Mouse (Mus musculus): ENCODE measurements around the gene Glce. TPM values are rescaled to one million over a fixed set of nuclear protein-coding genes. Genes with fewer than 3 reads are reported as not detected.

The Glce gene
- 18.8 and 19.5 TPM in 2 replicates for polyA plus RNA-seq (2015; fragmentation: Nextera tagmentation; extraction: Ambion mirVana)

GRCm38 (mm10) chr9:62122508-62123215, at the start of gene Glce:
Gene Glce (minus strand): TSS chr9:62122655.
- H3K27ac ChIP-seq, result peak within 1 kb of the TSS; percentile 97
- H3K27me3 ChIP-seq (replicated peaks), result no peaks in the 10 kb centered on the region
- H3K4me2 ChIP-seq, result peak within 1 kb of the TSS; percentile 72
- no peaks in the 10 kb centered on the region for H3K36me3 ChIP-seq (replicated peaks)
- H3K4me3 ChIP-seq, result peak within 1 kb of the TSS; percentile 87
- peaks cover 26% of the 10 kb centered on the region for H3K4me1 ChIP-seq
- ATAC-seq (replicated peaks), result peak; percentile 99
- peak within 1 kb of the TSS; percentile 95 for H3K9ac ChIP-seq
- H3K9me3 ChIP-seq, result no peaks in the 10 kb centered on the region
- WGBS, result 0% methylated on average over 51 of the region's 51 CpGs

- no peak for ATAC-seq (replicated peaks)
- Histone ChIP-seq H3K36me3 (replicated peaks) (no peaks in the 10 kb centered on the region), H3K4me2 (no peak overlapping the region), H3K4me3 (no peak overlapping the region), H3K4me1 (no peaks in the 10 kb centered on the region), H3K9me3 (no peaks in the 10 kb centered on the region), H3K9ac (no peak overlapping the region), H3K27ac (no peak overlapping the region), H3K27me3 (replicated peaks) (no peaks in the 10 kb centered on the region)
- WGBS, result 92% methylated on average over 3 of the region's 3 CpGs
Measured at GRCm38 (mm10) chr9:62172239-62172638, 49.8 kb upstream of the Glce start.

- WGBS, result 95% methylated on average over 2 of the region's 2 CpGs
- Histone ChIP-seq H3K27ac (no peak overlapping the region), H3K27me3 (replicated peaks) (no peaks in the 10 kb centered on the region), H3K4me3 (no peak overlapping the region), H3K9me3 (no peaks in the 10 kb centered on the region), H3K9ac (no peak overlapping the region), H3K4me2 (no peak overlapping the region), H3K36me3 (replicated peaks) (no peaks in the 10 kb centered on the region), H3K4me1 (0 out of 2 replicates have a peak, but pooled peaks cover 5% of the 10 kb centered on the region)
- no peak for ATAC-seq (replicated peaks)
Measured at GRCm38 (mm10) chr9:62170921-62171320, 48.5 kb upstream of the Glce start.

- H3K9me3 ChIP-seq, result no peaks in the 10 kb centered on the region
- no peaks in the 10 kb centered on the region for H3K27me3 ChIP-seq (replicated peaks)
- no peak overlapping the region for H3K4me3 ChIP-seq
- H3K4me2 ChIP-seq, result no peak overlapping the region
- H3K27ac ChIP-seq, result no peak overlapping the region
- ATAC-seq (replicated peaks), result no peak
- H3K9ac ChIP-seq, result no peak overlapping the region
- H3K4me1 ChIP-seq, result peaks cover 12% of the 10 kb centered on the region
- no peaks in the 10 kb centered on the region for H3K36me3 ChIP-seq (replicated peaks)
- 47% methylated on average over 5 of the region's 5 CpGs for WGBS
Measured at GRCm38 (mm10) chr9:62166621-62167020, 44.2 kb upstream of the Glce start.

- peaks cover 12% of the 10 kb centered on the region for H3K4me1 ChIP-seq
- no peak overlapping the region for H3K4me2 ChIP-seq
- no peak overlapping the region for H3K4me3 ChIP-seq
- H3K36me3 ChIP-seq (replicated peaks), result no peaks in the 10 kb centered on the region
- WGBS, result 26% methylated on average over 4 of the region's 4 CpGs
- no peaks in the 10 kb centered on the region for H3K27me3 ChIP-seq (replicated peaks)
- H3K27ac ChIP-seq, result no peak overlapping the region
- no peaks in the 10 kb centered on the region for H3K9me3 ChIP-seq
- no peak overlapping the region for H3K9ac ChIP-seq
- ATAC-seq (replicated peaks), result no peak
Measured at GRCm38 (mm10) chr9:62166186-62166585, 43.7 kb upstream of the Glce start.

- H3K4me1 ChIP-seq, result peaks cover 12% of the 10 kb centered on the region
- no peak overlapping the region for H3K4me2 ChIP-seq
- 39% methylated on average over 4 of the region's 4 CpGs for WGBS
- H3K9me3 ChIP-seq, result no peaks in the 10 kb centered on the region
- no peak overlapping the region for H3K27ac ChIP-seq
- no peaks in the 10 kb centered on the region for H3K36me3 ChIP-seq (replicated peaks)
- ATAC-seq (replicated peaks), result 0 out of 2 replicates have a peak, but pooled peaks have one; percentile 17
- H3K9ac ChIP-seq, result no peak overlapping the region
- no peak overlapping the region for H3K4me3 ChIP-seq
- no peaks in the 10 kb centered on the region for H3K27me3 ChIP-seq (replicated peaks)
Measured at GRCm38 (mm10) chr9:62162889-62163291, 40.4 kb upstream of the Glce start.

GRCm38 (mm10) chr9:62160788-62161187, 38.3 kb upstream of the Glce start:
- Histone ChIP-seq H3K4me2 (no peak overlapping the region), H3K4me1 (peaks cover 7% of the 10 kb centered on the region), H3K9me3 (no peaks in the 10 kb centered on the region), H3K36me3 (replicated peaks) (no peaks in the 10 kb centered on the region), H3K27ac (no peak overlapping the region), H3K27me3 (replicated peaks) (no peaks in the 10 kb centered on the region), H3K4me3 (no peak overlapping the region), H3K9ac (no peak overlapping the region)
- ATAC-seq (replicated peaks), result no peak
- 79% methylated on average over 6 of the region's 6 CpGs for WGBS

- no peak overlapping the region for H3K27ac ChIP-seq
- 79% methylated on average over 4 of the region's 4 CpGs for WGBS
- no peaks in the 10 kb centered on the region for H3K36me3 ChIP-seq (replicated peaks)
- ATAC-seq (replicated peaks), result no peak
- H3K27me3 ChIP-seq (replicated peaks), result no peaks in the 10 kb centered on the region
- H3K4me3 ChIP-seq, result no peak overlapping the region
- H3K9ac ChIP-seq, result no peak overlapping the region
- H3K4me2 ChIP-seq, result no peak overlapping the region
- no peaks in the 10 kb centered on the region for H3K9me3 ChIP-seq
- H3K4me1 ChIP-seq, result peaks cover 14% of the 10 kb centered on the region
Measured at GRCm38 (mm10) chr9:62158746-62159145, 36.3 kb upstream of the Glce start.

- peaks cover 7% of the 10 kb centered on the region; the same call in 1 of the 2 replicates for H3K4me1 ChIP-seq
- WGBS, result 63% methylated on average over 4 of the region's 4 CpGs
Measured at GRCm38 (mm10) chr9:62155821-62156220, 33.4 kb upstream of the Glce start.

GRCm38 (mm10) chr9:62155400-62155799, 32.9 kb upstream of the Glce start:
- no peak for ATAC-seq (replicated peaks)
- H3K9ac ChIP-seq, result no peak overlapping the region
- H3K4me3 ChIP-seq, result no peak overlapping the region
- H3K4me1 ChIP-seq, result peaks cover 7% of the 10 kb centered on the region; the same call in 1 of the 2 replicates
- no peak overlapping the region for H3K27ac ChIP-seq
- H3K9me3 ChIP-seq, result no peaks in the 10 kb centered on the region
- H3K27me3 ChIP-seq (replicated peaks), result no peaks in the 10 kb centered on the region
- H3K4me2 ChIP-seq, result no peak overlapping the region
- 80% methylated on average over 6 of the region's 6 CpGs for WGBS
- no peaks in the 10 kb centered on the region for H3K36me3 ChIP-seq (replicated peaks)

More at GRCm38 (mm10) chr9:62155821-62156220, 33.4 kb upstream of the Glce start:
- Histone ChIP-seq H3K9ac (no peak overlapping the region), H3K9me3 (no peaks in the 10 kb centered on the region), H3K27ac (no peak overlapping the region), H3K36me3 (replicated peaks) (no peaks in the 10 kb centered on the region), H3K4me2 (no peak overlapping the region), H3K27me3 (replicated peaks) (no peaks in the 10 kb centered on the region), H3K4me3 (no peak overlapping the region)
- no peak for ATAC-seq (replicated peaks)

- Histone ChIP-seq H3K4me3 (no peak overlapping the region), H3K9me3 (no peaks in the 10 kb centered on the region), H3K36me3 (replicated peaks) (no peaks in the 10 kb centered on the region), H3K27me3 (replicated peaks) (no peaks in the 10 kb centered on the region), H3K27ac (no peak overlapping the region), H3K4me2 (no peak overlapping the region), H3K4me1 (peaks cover 7% of the 10 kb centered on the region; the same call in 1 of the 2 replicates), H3K9ac (no peak overlapping the region)
- 83% methylated on average over 7 of the region's 7 CpGs for WGBS
- ATAC-seq (replicated peaks), result no peak
Measured at GRCm38 (mm10) chr9:62154956-62155355, 32.5 kb upstream of the Glce start.

- H3K9ac ChIP-seq, result no peak overlapping the region
- H3K36me3 ChIP-seq (replicated peaks), result no peaks in the 10 kb centered on the region
- no peaks in the 10 kb centered on the region for H3K27me3 ChIP-seq (replicated peaks)
- no peak overlapping the region for H3K4me3 ChIP-seq
- WGBS, result 62% methylated on average over 3 of the region's 3 CpGs
- no peak for ATAC-seq (replicated peaks)
- peaks cover 7% of the 10 kb centered on the region; the same call in 1 of the 2 replicates for H3K4me1 ChIP-seq
- H3K9me3 ChIP-seq, result no peaks in the 10 kb centered on the region
- no peak overlapping the region for H3K4me2 ChIP-seq
- no peak overlapping the region for H3K27ac ChIP-seq
Measured at GRCm38 (mm10) chr9:62154551-62154950, 32.1 kb upstream of the Glce start.

GRCm38 (mm10) chr9:62153263-62153662, 30.8 kb upstream of the Glce start:
- H3K4me3 ChIP-seq, result no peak overlapping the region
- no peaks in the 10 kb centered on the region for H3K36me3 ChIP-seq (replicated peaks)
- no peak for ATAC-seq (replicated peaks)
- no peaks in the 10 kb centered on the region for H3K9me3 ChIP-seq
- no peak overlapping the region for H3K4me2 ChIP-seq
- 82% methylated on average over 7 of the region's 7 CpGs for WGBS
- no peaks in the 10 kb centered on the region for H3K27me3 ChIP-seq (replicated peaks)
- H3K9ac ChIP-seq, result no peak overlapping the region
- peaks cover 7% of the 10 kb centered on the region; the same call in 1 of the 2 replicates for H3K4me1 ChIP-seq
- H3K27ac ChIP-seq, result no peak overlapping the region

All from midbrain, embryonic 15.5 days (tissue).